Mouse (Mus musculus) gastrocnemius, adult 8-10 months (tissue): ENCODE results near the gene Bpifb9a. TPM values are rescaled to one million over a fixed set of nuclear protein-coding genes. Genes with fewer than 3 reads are reported as not detected.
"Not testable (repeated sequence)": the region's sequence is repeated elsewhere in the genome, so short reads cannot be mapped to it uniquely, and the experiment has no call there.

Experiments used
- DNase-seq, 2 experiments: peaks; one replicate each; pipeline ENCODE4 v3.0.0; 2022; ENCODE audit warnings: low spot score in 2 of 2
- total RNA-seq, 4 experiments: library from RNA; stranded (reverse); gene quantifications; 2 replicates each; pipeline ENCODE4 v1.2.4; 2022

Bpifb9a gene
- 1 to 10 TPM in 1 of 4 experiments, not detected in 3; 1.1 TPM for total RNA-seq

- DNase-seq, result not testable (repeated sequence)
Measured at GRCm38 (mm10) chr2:154257554-154257953, at the start of gene Bpifb9a. Bpifb9a (plus strand) TSS chr2:154257854.

- no peak for DNase-seq
Measured at GRCm38 (mm10) chr2:154209112-154209511, 48.5 kb upstream of the Bpifb9a start.

DNA sequence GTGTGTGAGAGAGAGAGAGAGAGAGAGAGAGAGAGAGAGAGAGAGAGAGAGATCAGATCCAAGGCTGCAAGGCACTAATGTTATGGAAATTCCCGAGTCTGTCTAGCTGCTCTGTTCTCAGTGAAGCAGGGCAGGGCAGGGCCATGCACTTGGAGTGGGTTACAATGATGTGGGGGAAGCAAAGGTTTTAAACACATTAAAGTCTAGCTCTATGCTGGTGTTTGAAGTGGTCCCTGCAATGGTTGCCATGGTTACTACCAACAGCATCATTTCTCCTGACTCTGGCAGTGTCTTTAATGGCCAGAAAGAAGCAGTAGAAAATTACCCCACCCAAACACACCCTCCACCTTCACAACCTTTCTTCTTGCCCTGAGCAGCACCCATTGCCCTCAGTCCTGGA, 46.5 kb upstream of the Bpifb9a start:
- DNase-seq, result no peak

GRCm38 (mm10) chr2:154211881-154212280, 45.8 kb upstream of the Bpifb9a start:
- no peak for DNase-seq

GRCm38 (mm10) chr2:154215191-154215590, 42.5 kb upstream of the Bpifb9a start:
- DNase-seq, result peak in 1 of 2 experiments; percentile 8

DNA sequence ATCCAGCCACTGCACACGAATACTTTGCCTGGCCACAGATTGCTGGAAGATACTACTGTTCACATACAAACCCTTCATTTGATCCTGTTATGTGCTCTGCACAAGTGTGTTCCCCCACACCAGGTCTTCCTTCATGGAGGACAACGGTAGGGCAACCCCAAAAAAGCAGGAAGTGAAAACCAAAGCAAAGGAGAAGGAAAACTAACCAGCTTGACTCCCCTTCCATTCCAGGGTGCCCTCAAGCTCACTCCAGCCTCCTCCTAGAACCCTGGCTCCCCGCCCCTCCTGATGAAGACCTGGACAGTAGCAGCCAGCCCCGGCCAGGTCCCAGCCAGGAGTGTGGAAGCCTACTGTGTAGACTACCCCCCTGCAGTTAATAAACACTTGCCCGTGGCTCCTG, 37.7 kb upstream of the Bpifb9a start:
- no peak for DNase-seq

GRCm38 (mm10) chr2:154223265-154223916, 34.3 kb upstream of the Bpifb9a start, which contains the start of gene Bpifb5:
Bpifb5 (plus strand) TSS chr2:154223742.
- DNase-seq, result no peak

- no peak for DNase-seq
Measured at GRCm38 (mm10) chr2:154223917-154224273, 33.8 kb upstream of the Bpifb9a start.

GRCm38 (mm10) chr2:154226991-154227390, 30.7 kb upstream of the Bpifb9a start:
- DNase-seq, result no peak

GRCm38 (mm10) chr2:154227830-154228229, 29.8 kb upstream of the Bpifb9a start:
- no peak for DNase-seq

GRCm38 (mm10) chr2:154233426-154233825, 24.2 kb upstream of the Bpifb9a start:
- DNase-seq, result no peak

DNA sequence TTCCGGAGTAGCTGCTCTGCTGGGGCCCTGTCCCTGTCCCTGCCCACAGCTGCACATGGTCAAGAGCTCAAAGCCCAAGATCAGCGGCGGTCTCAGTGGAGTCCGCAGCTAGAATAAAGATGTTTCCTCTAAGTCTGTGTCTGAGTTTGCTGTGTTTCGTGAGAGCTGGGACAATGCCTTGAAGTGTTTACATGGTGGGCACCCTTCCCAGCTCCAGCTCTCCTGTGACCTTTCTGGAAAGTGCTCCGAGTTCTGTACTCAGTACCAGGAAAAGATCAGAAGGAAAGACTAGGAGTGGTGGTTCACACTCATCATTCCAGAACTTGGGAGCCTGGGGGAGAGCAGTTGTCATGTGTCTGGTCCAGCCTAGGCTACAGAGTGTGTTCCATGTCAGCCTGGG, 16.9 kb upstream of the Bpifb9a start:
- DNase-seq, result no peak

GRCm38 (mm10) chr2:154242726-154243125, 14.9 kb upstream of the Bpifb9a start:
- not testable (repeated sequence) for DNase-seq

DNA sequence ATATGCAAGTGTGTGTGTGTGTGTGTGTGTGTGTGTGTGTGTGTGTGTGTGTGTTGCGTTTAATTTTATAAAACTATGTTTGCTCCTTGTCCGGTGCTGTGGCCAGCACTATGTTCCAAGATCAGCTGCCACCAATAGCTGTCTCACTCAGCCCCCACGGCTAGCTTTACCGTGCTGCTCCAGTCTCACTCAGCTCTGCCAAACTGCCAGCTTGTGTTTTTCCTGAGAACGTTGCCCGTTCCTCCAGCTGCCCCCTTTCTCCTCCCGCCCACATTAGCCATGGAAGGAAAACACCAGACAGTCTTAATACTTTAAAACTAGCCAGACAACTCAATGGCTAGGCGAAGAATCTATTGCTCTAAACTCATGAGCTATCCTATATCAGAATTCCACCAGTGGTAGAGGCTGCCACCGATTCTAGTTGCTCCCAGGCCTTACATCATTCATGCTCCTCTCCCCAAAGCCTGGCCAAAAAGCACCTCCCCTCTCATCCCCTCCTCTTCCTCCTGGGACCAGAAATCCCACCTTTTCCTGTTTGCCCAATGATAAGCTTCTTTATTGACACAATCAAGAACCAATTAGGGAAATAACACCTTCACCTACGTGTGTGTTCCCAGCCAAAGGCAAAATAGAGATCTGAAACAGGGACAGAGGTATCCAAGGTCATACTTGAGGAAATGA, 14.2 kb upstream of the Bpifb9a start:
- DNase-seq, result no peak

- no peak for DNase-seq
Measured at GRCm38 (mm10) chr2:154245322-154245721, 12.3 kb upstream of the Bpifb9a start.

DNA sequence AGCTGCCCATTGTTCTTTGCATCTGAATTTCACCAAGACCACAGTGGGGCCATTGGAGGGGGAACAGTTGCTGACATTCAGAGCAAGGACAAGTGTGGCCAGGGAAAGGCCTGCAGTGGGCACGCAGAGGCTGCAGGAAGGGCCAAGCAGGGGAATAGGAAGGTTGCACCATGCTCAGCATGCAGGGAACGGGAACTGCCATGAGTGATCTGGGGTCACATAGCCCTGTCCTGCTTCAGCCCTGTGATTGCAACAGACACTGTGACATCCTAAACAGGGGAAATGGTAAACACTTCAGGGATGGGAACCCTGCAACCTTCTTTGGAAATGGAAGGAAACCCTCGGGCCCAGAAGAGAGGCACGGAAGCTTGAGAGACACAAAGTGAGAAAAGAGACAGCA, 2.4 kb upstream of the Bpifb9a start:
- DNase-seq, result not testable (repeated sequence)

DNA sequence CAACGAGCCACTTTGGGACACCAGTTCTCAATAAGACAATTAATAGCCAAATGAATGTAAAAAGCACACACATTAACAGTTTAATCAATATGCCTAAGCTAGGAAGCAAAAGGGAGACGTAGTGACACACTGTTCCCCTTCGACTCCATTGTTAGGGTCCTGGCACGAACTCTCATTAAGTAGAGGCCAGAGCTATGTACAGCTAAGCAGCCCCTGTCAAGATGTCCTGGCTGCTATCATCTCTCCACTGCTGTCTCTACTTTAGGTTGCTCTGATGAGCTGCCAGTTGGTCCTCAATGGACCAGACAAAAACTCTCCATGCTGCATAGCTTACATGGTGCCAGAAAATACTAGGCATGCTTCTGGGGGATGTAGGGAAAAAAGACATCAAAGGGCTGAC, 1.9 kb upstream of the Bpifb9a start:
- no peak for DNase-seq

GRCm38 (mm10) chr2:154264397-154264796, 6.7 kb downstream of the Bpifb9a start:
- DNase-seq, result not testable (repeated sequence)

GRCm38 (mm10) chr2:154291866-154292265, 34.2 kb downstream of the Bpifb9a start:
- not testable (repeated sequence) for DNase-seq

- no peak for DNase-seq
Measured at GRCm38 (mm10) chr2:154292833-154293232, 35.2 kb downstream of the Bpifb9a start.

GRCm38 (mm10) chr2:154294746-154295145, 37.1 kb downstream of the Bpifb9a start:
- DNase-seq, result not testable (repeated sequence)

GRCm38 (mm10) chr2:154300496-154300895, 42.8 kb downstream of the Bpifb9a start:
- peak; percentile 10 to 19 for DNase-seq

DNA sequence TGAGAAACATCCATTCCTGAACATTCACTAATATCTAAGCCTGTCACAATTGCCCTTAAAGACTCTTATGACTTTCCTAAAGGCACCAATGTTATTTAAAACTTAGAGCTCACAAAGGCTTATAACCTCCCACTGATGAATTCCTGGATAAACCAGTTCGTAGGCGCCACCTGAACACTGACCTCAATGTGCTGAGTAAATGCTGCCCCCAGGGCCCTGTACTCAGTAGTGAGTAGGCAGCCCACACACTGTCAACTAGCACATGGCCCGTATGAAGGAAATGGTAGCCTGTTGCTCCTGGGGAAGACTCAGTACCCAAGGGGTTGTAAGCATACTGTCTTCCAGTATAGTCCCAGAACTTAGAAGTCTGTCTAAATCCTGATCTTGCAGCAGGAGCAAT, 44.1 kb downstream of the Bpifb9a start:
- no peak for DNase-seq
